Mouse (Mus musculus) testis, postnatal 14 days (tissue): ENCODE results near the gene Zfp72.

Experiments used
- DNase-seq: peaks from one replicate; pipeline ENCODE4 v3.0.0; 2021; ENCODE audit warnings: low spot score

Gene Zfp72

DNA sequence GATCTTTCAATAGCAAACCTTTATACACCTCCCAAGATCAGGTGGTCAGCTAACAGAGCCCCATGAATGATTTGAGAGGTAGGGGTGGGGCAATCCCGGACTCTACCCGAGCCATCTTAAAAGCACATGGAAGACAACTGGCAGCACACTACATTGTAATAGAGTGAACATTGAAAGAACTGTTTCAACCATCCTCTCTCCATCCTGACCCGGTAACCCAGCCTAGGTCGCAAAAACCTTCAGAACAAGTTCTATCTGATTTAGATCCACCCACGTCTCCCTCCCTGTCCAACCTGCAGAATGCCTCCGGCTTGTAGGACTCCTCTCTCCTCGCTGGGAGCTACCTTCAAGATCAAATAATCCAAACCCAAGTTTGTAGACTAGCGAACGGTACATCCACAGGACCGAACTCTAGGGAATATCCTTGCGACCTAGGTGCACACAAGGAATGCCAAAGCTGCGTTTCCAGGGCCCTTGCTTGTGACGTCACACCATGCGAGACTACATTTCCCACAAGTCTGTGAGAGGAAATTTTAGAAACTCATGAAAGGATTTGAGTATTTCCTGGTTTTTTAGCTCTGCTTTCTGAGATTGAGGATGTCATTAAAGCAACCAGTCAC lies at the start of gene Zfp72:
Gene Zfp72 (minus strand): TSS at position 466 of the 620 bp plus-strand sequence.
- peak; percentile 50 for DNase-seq

DNA sequence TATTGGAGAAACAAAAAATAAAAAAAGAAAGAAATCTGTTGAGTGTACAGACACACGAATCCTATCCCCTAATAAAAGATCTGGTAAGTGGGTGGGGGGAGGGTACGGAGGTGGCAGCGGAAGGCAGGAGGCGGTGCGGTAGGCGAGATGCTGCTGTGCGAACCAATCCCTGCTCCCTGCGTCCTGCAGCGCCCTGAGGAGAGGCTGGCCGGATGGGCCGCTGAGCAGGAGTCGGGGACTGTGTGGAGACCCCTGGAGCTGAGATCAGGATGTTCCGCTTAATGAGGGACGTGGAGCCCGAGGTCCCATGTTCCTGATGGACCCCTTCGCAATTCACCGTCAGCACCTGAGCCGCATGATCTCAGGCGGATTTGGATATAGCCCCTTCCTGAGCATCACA lies 49.3 kb upstream of the Zfp72 start:
- DNase-seq = peak; percentile 5

DNA sequence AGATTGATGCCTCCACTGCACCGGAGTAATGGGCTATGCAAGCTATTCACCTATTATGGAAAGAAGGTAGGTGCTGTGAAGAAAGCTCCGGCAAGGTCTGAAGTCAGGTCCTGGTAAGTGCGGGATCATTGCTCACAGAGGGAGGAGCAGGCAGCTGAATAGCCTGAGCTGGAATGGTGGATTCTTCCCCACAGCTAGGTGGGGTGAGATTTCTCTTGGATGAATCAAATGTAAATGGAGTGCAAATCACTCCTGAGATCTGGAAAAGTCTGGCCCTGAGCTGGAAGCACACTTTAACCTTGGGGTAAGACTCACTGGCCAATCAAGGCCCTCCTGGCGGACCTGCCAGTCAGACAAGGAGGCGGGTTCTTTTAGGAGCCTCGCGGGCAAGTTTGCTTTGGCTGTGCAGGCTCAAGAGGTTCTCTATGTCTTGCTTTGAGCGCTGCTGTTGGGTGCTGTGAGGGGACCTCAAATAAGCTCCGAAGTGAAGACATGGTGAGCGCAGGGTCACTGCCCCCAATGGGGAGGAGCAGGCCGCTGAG lies 8.7 kb upstream of the Zfp72 start, which contains the start of gene Ftl1-ps1:
Gene Ftl1-ps1 (plus strand): TSS at position 397 of the 542 bp plus-strand sequence.
- DNase-seq = no peak

DNA sequence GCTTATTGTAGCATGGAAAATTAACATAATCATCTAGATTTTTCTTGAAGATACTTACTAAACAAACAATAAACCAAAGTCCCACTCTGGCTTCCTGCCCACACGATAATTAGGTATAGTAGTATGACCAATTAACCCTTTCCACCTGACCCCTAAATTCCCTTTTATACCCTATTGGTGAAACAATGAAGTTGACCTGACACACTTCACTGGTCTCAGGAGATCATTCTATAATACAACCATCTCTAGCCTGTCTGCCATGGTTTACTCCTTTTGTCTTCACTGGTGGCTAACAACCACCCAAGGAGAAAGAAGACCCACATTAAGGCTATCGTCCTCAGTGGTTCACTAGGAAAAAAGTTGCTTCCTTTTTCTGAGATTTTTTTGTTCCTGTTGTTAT lies 520 bp upstream of the Zfp72 start:
- no peak for DNase-seq

DNA sequence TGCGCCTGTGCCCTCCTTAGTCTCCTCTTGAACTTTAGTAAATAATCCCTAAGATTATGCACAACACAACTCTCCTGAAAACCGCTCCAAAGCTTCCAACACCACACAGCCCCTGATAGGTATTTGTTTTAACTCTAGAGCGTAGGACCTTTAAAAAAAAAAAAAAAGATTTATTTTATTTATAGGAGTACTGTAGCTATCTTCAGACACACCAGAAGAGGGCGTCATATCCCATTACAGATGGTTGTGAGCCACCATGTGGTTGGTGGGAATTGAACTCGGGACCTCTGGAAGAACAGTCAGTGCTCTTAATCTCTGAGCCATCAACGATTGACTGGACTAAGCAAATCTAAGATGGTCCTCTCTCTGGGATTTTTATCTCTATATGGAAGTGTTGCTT lies 906 bp downstream of the Zfp72 start:
- DNase-seq = no peak

DNA sequence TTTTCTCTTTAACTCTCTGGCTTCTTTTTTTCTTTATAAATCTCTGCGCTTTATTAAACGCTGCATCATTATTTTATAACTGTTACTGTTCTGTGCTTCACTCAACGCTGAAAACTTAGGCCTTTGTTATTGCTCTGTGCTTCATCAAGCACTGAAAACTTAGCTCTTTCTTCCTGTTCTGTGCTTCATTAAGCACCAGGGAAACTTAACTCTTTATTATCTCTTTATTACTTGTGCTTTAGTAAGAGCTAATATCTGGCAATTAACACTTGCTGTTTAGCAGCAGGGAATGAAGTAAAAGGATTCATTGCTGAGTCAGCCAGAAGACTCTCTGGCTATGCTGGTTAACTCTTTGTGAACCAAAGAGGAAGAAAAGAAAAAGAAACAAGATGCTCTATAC lies 8.3 kb downstream of the Zfp72 start:
- DNase-seq = no peak

DNA sequence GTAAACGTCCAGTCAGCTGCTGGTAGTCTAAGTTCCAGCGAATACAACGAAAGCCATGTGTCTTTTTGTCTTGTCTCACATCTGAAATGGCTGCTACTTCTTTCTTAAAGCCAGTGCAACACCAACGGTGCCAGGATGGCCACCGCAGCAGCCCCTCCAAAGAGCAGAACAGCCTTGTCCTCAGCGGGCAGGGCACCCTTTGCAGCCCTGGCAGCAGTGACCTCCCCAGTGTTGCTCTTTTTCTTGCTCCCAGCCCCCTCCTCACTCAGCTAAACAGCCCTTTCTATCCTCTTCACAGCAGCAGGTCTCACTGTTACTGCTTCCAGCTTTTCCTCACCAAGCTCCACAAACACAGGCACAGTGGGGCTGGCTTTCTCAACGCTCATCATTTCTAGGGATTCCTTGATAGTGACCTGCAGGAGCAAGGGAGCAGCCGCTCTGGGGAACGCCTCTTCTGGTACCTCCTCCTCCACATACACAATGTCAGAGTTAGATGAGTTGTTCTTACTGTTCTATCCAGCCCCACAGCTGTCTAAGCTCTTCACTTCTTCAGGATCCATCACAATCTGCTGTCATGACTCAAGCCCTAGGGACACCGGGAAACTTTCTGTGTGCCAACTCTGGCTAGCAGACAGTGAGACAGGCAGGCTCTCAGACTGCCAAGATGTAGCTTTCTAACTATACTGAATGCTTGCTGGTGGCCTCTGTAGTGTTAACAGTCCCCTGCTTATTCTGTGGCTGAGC lies 8.9 kb downstream of the Zfp72 start:
- no peak for DNase-seq

DNA sequence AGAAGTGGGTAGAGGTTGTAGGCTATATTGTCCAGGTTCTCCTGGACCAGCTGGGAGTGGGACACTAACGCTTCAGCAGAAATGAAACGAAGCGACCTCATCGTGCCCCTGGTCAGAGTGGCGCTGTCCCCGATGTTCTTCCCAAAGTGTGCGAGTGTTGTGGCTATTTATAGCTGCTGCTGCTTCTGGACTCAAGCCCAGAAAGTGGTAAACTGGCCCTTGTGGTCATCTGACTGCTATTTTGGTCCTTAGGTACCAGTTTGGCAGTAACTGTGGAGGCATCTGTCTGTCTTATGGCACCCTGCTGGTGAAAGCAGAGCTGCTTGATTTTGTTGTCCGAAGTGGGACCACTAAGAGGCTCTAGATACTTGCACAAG lies 26.8 kb downstream of the Zfp72 start, which contains the start of gene Lrrc14b:
Gene Lrrc14b (minus strand): TSS at position 147 of the 377 bp plus-strand sequence.
- DNase-seq = no peak

DNA sequence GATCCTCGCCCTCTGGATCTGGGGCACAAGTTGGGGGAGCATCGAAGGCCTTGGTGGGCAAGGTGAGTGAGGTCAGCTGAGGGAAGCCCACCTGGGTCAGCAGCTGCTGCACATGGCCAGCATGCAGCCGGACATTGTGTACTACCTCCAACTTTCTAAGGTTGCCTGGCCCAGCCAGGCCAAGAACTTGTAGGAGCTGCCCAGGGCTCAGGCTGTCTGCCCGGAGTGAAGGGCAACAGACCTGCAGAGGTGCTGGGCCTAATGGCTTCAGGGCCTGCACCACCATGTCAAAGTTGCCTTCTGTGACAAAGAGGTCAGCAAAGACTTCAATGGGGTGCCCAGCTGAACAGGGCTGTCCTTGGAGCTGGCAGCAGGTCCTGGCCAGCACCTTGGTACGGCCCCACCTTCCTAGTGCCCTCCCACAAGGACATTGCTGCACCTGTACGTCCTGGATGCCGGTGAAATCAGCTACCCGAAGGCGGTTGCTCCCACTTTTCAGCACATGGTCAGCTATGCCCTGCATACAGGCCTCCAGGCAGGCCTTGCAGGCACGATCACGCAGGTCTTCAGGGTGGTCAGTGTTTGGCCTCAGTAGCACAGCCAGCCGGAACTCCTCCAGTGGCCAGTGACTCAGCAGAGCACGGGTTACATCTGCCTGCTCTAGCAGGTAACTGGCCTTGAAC lies 27.3 kb downstream of the Zfp72 start:
- no peak for DNase-seq

DNA sequence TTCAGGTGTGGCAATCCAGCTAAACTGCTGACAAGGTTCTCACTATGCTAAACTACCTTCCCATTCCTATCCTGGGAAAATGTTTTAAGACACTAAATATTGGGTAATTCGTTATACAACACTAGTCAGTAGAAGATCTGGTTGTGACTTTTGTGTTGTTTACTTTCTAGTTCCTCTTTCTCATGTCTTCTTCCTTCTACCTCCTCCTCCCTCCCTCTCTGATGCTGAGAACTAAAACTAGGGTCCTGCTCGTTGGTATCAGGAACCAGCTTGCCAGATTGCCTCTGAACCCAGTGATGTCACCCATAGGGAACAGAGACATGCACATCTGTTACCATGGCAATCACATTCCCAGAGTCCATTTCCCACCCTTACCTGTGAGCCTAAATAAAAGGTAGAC lies 28.4 kb downstream of the Zfp72 start:
- DNase-seq = no peak

DNA sequence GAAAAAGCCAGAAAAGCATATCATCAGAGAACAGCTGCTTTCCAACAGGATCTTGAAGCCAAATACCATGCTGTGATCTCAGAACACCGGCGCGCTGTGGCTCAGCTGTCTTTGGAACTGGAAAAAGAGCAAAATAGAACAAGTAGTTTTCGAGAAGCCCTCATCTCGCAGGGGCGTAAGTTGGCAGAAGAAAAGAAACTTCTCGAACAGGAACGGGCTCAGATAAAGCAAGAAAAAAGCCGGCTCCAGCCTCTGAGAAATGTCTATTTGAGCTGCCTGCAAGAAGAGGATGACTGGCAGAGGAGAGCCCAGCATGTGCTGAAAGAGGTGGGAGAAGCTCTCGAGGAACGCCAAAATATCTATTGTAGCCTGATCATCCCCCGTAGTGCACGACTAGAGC lies 34.1 kb downstream of the Zfp72 start:
- peak; percentile 12 for DNase-seq

DNA sequence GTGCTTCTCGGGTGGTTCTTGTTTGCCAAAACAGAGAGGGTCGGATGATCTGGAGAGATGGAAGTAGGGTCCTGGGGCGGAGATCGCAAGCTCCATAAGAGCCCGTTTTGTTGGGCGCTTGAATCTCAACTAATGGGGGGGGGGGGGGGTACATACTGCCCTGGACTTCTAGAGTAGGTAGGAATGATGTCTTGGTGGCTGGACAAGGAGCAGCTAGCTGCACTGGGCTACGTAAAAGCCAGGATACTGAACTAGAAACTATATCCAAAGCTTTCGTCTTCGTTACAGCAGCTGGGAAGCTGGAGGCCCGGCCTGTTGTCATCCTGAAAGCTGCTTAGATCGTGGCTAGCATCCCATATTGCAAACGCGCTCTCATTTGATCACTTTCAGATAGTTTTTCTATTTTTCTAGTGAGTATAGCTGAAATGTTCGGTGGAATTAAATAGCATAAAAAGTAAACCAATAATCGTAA lies 40.2 kb downstream of the Zfp72 start:
- DNase-seq = no peak

DNA sequence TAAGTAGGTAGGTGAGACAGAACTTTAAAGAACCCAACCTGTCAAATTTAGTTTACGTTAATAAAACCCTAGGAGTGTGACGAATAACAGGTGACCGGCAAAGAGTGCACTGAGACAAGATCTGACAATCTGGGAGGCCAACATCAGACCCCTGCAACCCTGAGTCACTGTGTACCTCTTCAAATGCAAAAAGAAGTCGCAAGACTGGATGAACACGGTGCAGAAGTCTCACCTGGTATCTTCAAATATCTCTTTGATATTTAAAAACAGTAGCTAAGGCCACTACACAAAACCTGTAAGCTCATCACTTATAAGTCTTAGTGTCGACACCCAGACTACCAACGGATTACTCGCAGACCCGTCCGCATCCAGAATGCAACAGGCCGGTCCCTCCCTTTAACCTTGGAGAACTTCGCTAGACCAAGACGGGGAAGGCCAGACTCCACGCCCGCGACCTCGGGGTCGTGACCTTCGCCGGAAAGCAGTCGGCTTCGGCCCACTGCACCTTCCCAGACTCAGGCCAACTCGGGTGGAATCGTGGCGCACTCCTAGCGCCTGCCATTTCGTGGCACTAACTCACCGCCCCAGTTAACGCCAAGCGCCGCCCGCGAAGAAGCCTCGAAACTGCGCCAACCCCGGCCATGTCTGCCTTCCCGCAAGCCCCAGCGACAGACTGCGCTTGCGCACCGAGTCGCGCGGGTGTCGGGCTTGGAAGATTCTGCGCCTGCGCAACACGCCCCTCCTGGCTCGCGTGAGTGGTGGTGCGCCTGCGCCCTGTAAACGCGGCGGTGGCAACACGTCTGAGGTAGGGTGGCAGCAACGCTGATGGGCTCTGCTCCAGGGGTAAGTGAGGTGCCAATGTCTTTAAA lies 40.8 kb downstream of the Zfp72 start, which contains the start of the genes Sdha and Ccdc127:
Gene Sdha (minus strand): TSS at position 715 of the 869 bp plus-strand sequence.
Gene Ccdc127 (plus strand): TSS at position 744 of the 869 bp plus-strand sequence.
- DNase-seq = peak; percentile 95

DNA sequence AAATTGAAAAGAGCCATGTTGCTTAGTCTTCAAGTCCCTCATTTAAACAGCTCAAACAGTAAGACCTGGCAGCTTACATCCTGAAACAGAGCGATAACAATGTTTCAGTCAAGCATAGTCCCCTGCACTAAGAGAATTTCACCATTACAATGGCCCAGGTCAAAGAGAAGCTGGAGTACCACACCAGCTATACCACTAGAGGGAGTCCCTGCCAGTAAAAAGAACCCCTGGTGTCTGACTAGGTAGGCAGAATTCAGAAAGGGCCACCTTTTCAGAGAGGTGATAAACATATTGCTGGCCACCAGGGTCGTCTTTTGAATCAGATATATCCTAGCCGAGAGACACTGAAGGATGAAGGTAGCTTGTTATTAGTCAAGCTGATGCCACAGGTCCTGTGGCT lies 49.6 kb downstream of the Zfp72 start:
- no peak for DNase-seq

DNA sequence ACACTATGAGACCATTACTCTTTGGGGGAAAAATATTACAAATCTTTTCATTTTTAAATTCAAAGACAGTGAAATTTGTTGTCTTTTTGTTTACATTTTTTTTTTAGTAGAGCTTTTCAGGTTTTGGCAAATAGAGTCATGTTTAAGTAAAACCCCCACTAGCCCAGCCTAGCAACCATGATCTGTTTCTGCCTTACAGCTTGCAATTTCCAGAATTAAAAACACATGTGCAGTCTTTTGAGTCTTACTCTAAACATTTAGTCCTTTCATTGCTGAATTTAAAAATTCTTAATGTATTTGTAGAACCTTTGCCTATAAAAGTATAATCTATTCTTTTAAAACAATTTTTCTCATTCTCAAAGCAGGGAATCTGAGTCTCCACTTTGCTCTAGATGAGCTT lies 61.3 kb downstream of the Zfp72 start:
- no peak for DNase-seq
